Mouse (Mus musculus) ovary, postnatal 14 days (tissue): ENCODE results near the gene Rps18.
A peak's percentile ranks its signal among the peaks of the same experiment; 100 is the strongest.

Experiments
- DNase-seq: peaks from one replicate; pipeline ENCODE4 v3.0.0; 2022; ENCODE audit warnings: low spot score

Rps18 gene

GRCm38 (mm10) chr17:33943454-33943853 lies 12.3 kb downstream of the Rps18 start:
- no peak for DNase-seq

- no peak for DNase-seq
Observed at GRCm38 (mm10) chr17:33941381-33941780, 14.4 kb downstream of the Rps18 start.

- DNase-seq = no peak
Observed at GRCm38 (mm10) chr17:33940981-33941380, 14.8 kb downstream of the Rps18 start.

GRCm38 (mm10) chr17:33940206-33940805 lies 15.5 kb downstream of the Rps18 start, which contains the start of the genes Pfdn6 and Wdr46:
Gene Pfdn6 (minus strand): TSS chr17:33940343.
Gene Wdr46 (plus strand): TSS chr17:33940660.
- DNase-seq = peak; percentile 78

DNA sequence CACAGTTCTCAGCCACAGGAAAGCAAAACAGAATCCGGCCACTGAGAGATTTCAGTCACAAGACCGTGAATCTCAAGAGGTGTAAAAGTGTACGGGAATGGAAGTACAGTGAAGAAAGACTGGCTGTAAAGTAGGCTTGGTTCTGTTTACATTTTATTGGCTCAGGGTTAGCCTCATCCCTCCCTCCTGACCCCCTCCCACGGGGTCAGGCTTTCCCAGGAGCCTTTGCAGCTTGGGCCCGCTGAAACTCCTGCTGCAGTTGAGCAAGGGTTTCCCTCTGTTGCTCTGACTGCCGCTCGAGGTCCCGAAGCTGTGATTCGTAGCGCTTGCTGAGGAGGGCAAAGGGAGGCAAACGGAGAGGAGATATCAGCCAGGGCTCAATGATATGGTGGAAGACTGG lies 17.0 kb downstream of the Rps18 start:
- no peak for DNase-seq

DNA sequence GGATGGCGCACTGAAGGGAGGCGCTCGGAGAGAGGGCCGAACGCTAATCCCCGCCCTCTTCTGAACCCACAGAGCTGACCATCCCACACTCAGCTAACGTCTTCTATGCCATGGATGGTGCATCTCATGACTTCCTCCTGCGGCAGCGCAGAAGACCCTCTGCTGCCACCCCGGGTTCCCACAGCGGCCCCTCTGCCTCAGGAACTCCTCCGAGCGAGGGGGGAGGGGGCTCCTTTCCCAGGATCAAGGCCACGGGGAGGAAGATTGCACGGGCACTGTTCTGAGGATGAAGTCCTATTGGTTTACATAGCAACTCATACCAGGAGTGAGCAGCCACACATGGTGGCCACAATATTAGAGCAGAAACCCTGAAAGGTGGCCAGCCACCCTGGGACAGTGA lies 18.8 kb downstream of the Rps18 start:
- DNase-seq = no peak

DNA sequence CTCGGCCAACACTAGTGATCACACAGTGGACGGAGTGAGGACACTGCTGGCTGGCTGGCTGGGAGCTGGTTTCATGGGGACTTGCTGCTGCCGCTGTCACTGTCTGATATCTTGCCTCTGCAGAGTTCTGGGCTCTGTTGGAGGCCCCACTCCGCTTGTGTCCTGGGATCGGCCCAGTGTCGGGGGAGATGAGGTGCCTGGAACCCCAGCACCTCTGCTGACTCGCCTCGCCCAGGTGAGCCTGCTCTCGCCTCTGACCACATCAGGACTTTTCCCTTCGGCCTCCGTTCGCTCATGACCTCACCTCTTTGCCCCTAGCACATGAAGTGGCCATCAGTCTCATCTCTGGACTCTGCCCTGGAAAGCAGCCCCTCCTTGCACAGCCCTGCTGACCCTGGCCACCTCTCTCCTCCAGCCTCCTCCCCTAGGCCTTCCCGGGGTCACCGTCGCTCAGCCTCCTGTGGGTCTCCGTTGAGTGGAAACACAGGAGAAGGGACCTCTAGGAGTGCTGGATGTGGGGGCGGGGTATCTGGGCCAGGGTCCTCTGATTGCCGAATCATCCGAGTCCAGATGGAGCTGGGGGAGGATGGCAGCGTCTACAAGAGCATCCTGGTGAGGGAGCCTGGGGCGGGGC lies 20.3 kb downstream of the Rps18 start:
- DNase-seq = no peak

DNA sequence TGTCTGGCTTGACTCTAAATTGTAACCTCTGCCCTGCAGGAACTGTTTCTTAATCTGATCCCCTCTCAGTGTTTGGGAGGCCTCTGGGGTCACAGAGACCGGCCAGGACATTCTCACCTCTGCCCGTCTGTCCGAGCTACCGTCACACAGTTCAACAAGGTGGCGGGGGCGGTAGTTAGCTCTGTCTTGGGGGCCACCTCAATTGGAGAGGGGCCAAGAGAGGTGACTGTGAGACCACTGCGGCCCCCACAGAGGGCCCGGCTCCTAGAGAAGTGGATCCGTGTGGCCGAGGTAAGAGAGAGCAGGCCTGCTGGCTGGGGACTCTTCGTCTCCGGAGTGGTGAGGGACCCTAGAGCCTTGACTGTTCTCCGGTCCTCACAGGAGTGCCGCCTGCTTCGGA lies 22.8 kb downstream of the Rps18 start:
- DNase-seq = no peak

- no peak for DNase-seq
Observed at GRCm38 (mm10) chr17:33932448-33932847, 23.4 kb downstream of the Rps18 start.

DNA sequence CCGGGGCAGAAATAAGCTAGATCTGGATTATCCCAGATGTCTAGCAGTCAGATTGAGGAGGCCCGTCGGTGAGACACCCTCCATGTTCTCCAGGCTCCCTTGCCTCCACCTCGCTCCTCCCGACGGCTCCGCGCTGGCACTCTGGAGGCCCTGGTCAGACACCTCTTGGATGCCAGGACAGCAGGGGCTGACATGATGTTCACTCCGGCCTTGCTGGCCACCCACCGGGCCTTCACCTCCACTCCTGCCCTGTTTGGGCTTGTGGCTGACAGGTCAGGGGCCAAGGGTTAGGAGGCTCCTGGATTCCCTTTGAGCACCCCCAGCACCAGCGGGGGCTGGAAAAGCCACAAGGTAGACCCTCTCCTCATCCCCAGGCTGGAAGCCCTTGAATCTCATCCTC lies 23.9 kb downstream of the Rps18 start:
- DNase-seq = no peak

- no peak for DNase-seq
Observed at GRCm38 (mm10) chr17:33931159-33931866, 24.5 kb downstream of the Rps18 start.

GRCm38 (mm10) chr17:33930280-33931158 lies 25.3 kb downstream of the Rps18 start:
- DNase-seq = peak; percentile 46

GRCm38 (mm10) chr17:33929371-33930279 lies 26.2 kb downstream of the Rps18 start, which contains the start of gene Rgl2:
Gene Rgl2 (plus strand): TSS chr17:33929543.
- peak; percentile 95 for DNase-seq

DNA sequence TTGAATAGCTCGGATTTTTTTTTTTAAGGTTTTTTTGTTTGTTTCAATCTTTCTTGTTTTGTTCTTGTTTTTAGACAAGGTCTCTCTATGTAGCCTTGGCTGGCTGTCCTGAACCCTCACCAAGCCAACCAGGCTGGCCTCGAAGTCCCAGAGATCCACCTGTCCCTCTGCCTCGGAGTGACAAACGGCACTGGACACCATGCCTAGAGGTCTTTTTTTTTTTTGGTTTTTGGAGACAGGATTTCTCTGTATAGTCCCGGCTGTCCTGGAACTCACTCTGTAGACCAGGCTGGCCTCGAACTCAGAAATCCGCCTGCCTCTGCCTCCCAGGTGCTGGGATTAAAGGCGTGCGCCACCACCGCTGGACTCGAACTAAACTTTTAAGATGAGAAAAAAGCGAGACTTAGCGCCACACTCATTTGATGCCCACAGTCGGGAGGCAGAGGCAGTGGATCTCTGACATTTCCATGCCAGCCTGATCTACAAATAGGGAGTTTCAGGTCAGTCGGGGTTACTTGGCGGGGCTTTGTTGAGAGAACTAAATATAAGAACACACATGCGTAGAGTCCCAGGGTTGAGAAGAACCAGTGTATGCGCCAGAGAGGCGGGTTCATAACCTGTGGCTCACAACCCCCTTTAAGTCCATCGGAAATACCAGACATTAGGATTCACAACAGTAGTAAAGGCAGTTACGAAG lies 27.4 kb downstream of the Rps18 start:
- DNase-seq = no peak

DNA sequence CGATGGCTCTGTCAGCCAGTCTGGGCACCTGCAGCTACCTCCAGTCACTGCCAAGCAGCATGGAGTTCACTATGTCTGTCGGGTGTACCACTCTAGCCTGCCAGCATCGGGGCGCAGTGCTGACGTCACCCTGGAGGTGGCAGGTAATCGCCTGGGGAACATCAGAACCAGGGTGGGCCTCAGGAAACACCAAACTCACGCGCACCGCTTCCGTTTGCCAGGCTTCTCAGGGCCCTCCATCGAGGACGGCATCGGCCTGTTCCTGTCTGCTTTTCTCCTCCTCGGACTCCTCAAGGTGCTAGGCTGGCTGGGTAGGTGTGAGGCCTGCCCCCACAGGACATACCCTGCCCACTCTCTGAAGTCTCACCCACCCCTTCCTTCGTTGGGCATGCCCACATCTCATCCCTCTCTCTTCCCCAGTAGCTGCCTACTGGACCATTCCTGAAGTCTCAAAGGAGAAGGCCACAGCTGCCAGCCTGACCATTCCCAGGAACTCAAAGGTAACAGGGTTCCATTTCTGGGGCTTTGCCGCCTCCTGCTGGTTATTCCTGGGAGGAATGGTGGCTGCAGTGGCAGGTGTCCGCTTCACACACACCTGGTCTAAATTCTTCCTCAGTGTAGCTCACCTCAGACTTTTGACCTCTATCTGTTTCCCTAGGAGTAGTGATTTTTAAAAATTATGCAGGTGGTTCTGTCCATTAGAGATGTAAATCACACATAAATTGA lies 29.4 kb downstream of the Rps18 start:
- no peak for DNase-seq

DNA sequence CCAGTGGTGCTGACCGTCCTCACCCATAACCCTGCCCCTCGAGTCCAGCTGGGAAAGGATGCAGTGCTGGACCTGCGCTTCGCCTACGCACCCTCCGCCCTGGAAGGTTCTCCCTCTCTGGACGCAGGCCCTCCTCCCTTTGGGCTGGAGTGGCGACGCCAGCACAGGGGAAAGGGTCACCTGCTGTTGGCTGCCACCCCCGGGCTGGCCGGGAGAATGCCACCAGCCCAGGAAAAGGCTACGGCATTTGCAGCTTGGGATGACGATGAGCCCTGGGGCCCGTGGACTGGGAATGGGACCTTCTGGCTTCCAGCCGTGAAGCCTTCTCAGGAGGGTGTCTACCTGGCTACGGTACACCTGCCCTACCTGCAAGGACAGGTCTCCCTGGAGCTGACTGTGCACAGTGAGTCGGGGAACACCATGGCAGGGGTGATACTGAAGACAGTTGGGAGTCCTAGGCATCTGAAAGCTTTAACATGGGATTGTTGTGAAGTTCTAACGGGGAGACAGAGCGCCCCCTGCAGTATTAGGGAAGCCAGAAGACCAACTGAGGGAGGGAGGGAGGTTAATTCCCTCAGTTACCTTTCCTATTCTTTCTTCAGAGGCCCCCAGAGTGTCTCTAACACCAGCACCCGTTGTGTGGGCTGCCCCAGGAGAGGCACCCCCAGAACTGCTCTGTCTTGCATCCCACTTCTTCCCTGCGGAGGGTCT lies 30.2 kb downstream of the Rps18 start:
- no peak for DNase-seq

DNA sequence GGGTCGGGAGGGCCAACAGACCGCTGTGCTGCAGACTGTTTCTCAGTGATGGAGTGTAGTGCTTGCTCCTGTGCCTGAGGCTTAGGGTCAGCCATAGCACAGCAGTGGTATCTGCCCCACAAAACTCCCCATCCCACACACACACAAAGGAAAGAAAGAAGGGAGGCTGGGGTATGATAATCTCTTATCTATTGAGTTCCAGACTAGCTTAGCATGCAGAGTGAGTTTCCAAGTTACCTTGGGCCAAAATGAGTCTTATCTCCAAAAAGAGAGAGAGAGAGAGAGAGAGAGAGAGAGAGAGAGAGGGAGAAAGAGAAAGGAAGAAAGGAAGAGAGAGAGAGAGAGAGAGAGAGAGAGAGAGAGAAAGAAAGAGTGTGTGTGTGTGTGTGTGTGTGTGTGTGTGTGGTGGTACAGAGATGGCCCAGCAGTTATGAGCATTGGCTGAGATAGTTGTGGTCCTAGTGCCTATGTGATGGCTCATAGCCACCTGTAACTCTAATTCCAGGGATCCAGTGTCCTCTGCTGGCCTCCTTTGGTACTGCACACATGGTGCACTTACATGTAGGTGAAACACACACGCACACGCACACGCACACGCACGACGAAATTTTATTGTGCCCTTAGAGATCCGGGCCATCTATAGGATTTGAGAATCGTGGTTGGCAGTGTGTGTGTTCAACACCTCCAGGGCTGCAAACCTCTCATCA lies 31.1 kb downstream of the Rps18 start:
- DNase-seq = no peak

DNA sequence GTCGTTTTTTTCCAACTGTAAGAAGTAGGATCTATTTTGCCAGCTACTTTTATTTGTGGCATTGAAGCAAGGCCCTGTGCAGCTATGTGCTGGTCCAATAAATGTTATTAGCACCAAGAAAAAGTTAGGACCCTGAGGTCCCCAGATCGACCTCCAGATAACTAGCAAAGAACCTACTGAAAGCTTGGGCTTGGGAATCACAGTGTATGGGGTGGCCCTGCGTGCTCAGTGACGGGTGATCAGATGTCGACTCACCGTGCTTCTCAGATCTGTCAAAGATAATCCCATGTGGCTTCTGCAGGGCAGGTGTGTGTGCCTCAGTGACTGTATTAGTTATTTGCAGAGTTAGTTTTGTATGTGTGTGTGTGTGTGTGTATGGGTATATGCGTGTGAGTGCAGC lies 34.4 kb downstream of the Rps18 start:
- DNase-seq = no peak
